Mouse (Mus musculus) kidney, postnatal 0 days (tissue): ENCODE results near the gene Prdx2. TPM values are rescaled to one million over a fixed set of nuclear protein-coding genes. Genes with fewer than 3 reads are reported as not detected.

ENCODE experiments used
- ATAC-seq: fragments of 200-750 bp; cut with Nextera tagmentation; replicated peaks from 2 replicates; pipeline ENCODE4 v1.8.0; 2017; ENCODE audit warnings: low read depth, moderate number of reproducible peaks, moderate TSS enrichment, moderate library complexity; ENCODE audit not compliant: low FRiP score
- DNase-seq: peaks from one replicate; pipeline ENCODE4 v3.0.0-alpha.2; 2016; ENCODE audit warnings: low spot score
- H3K27ac ChIP-seq: fragments of 300-500 bp; sonication (generic); 2 replicates; pipeline ENCODE4 v1.5.1; 2014; ENCODE audit warnings: mild to moderate bottlenecking
- H3K27me3 ChIP-seq: fragments of 300-500 bp; sonication (generic); 2 replicates; pipeline ENCODE4 v1.6.1; 2014; ENCODE audit warnings: low read length, mixed read lengths; ENCODE audit not compliant: insufficient read depth
- H3K36me3 ChIP-seq: fragments of 300-500 bp; sonication (generic); 2 replicates; pipeline ENCODE4 v1.6.1; 2014; ENCODE audit warnings: low read length, mixed read lengths; ENCODE audit not compliant: insufficient read depth
- H3K4me1 ChIP-seq: fragments of 300-500 bp; sonication (generic); replicated peaks from 2 replicates; pipeline ENCODE4 v1.6.1; 2014; ENCODE audit warnings: antibody characterized with exemption, low read length, mixed read lengths; ENCODE audit not compliant: insufficient read depth
- H3K4me2 ChIP-seq: fragments of 300-500 bp; sonication (generic); 2 replicates; pipeline ENCODE4 v1.6.1; 2014; ENCODE audit warnings: mild to moderate bottlenecking, low read length, moderate library complexity, mixed read lengths
- H3K4me3 ChIP-seq: fragments of 300-500 bp; sonication (generic); replicated peaks from 2 replicates; pipeline ENCODE4 v1.5.1; 2014; ENCODE audit warnings: low read depth, low read length
- H3K9ac ChIP-seq: fragments of 300-500 bp; sonication (generic); 2 replicates; pipeline ENCODE4 v1.6.1; 2014; ENCODE audit warnings: low read depth, low read length
- H3K9me3 ChIP-seq: fragments of 300-500 bp; sonication (generic); replicated peaks from 2 replicates; pipeline ENCODE4 v1.6.1; 2016; ENCODE audit warnings: low read length, inconsistent platforms, mixed read lengths
- CTCF ChIP-seq: IDR thresholded peaks from 2 replicates; pipeline ENCODE4 v1.5.1; 2016; ENCODE audit warnings: antibody characterized with exemption, low read depth, mild to moderate bottlenecking, moderate library complexity
- WGBS: fragments of 180-500 bp; shearing (Covaris S2); extraction: QIAGEN DNeasy Blood & Tissue Kit; methylation state at CpG from one replicate; pipeline ENCODE4 v1.1.7; 2014; 5-methylcytosine and 5-hydroxymethylcytosine counted together
- polyA plus RNA-seq: library from polyadenylated mRNA; unstranded; fragments of >200 nt; fragmentation: Nextera tagmentation; extraction: Ambion mirVana; gene quantifications from 2 replicates; pipeline ENCODE4 v1.2.1, GENCODE M21; 2015

The Prdx2 gene
- polyA plus RNA-seq, 1 experiment from 2014 or later: 729 TPM

- Histone ChIP-seq H3K4me3 (peak overlapping the region; percentile 45), H3K27me3 (no peaks in the 10 kb centered on the region), H3K9me3 (no peaks in the 10 kb centered on the region), H3K36me3 (no peaks in the 10 kb centered on the region), H3K4me2 (peak overlapping the region; percentile 99), H3K27ac (peak overlapping the region; percentile 91), H3K9ac (peak overlapping the region; percentile 62; the same call in 1 of the 2 replicates), H3K4me1 (peaks cover 49% of the 10 kb centered on the region)
- WGBS: 38% methylated on average over 8 of the region's 8 CpGs
- no peak for DNase-seq
- ATAC-seq: no peak
- no peak for TF ChIP-seq CTCF
These were observed 17.1 kb downstream of the Prdx2 start for GRCm38 (mm10) chr8:84986379-84986945.

DNA sequence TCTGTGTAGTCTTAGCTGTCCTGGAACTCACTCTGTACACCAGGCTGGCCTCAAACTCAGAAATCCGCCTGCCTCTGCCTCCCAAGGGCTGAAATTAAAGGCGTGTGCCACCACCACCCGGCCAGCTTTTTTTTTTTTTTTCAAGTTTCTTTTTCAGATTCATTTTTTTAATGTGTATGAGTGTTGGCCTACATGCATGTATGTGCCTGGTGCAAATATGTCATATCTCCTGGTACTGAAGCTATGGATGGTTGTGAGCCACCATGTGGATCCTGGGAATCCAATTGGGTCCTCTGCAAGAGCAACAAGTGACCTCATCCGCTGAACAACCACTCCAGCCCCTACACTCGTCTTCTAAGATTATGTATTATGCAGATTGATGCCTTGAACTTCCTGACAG, 18.0 kb downstream of the Prdx2 start:
- no peak for TF ChIP-seq CTCF
- WGBS: 81% methylated on average over 5 of the region's 5 CpGs
- peaks cover 40% of the 10 kb centered on the region for H3K4me1 ChIP-seq

DNA sequence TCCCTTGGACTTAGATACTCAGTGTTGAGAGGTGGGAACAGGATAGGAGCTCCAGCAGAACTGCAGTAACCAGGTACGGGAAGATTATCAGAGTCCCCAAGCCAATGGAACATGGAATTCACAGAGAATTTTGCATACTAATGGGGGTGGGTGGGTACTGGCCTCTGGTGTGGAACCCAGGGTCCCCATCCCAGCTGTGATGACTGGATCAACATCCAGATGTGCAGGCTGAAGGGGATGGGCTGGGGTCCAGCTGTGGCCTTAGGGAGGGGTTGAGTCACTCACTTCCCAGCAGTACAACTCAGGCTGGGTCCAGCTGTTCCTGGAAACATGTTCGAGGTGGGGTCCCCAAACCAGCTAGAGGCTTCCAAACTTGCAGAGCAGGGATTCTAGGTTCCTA, 18.5 kb downstream of the Prdx2 start:
- H3K36me3 ChIP-seq: no peaks in the 10 kb centered on the region
- no peaks in the 10 kb centered on the region for H3K9me3 ChIP-seq
- H3K4me1 ChIP-seq: peaks cover 38% of the 10 kb centered on the region
- H3K9ac ChIP-seq: no peak overlapping the region
- H3K27me3 ChIP-seq: no peaks in the 10 kb centered on the region
- no peak overlapping the region for H3K4me2 ChIP-seq
- no peak overlapping the region for H3K27ac ChIP-seq
- DNase-seq (no peak), ATAC-seq (no peak)
- no peak overlapping the region for H3K4me3 ChIP-seq
- no peak for TF ChIP-seq CTCF
- 68% methylated on average over 2 of the region's 2 CpGs for WGBS

More for the DNA sequence above, 18.0 kb downstream of the Prdx2 start:
- H3K9ac ChIP-seq: no peak overlapping the region
- H3K36me3 ChIP-seq: no peaks in the 10 kb centered on the region
- H3K4me3 ChIP-seq: no peak overlapping the region
- no peak overlapping the region for H3K27ac ChIP-seq
- no peak overlapping the region for H3K4me2 ChIP-seq
- H3K27me3 ChIP-seq: no peaks in the 10 kb centered on the region
- no peak for DNase-seq
- no peaks in the 10 kb centered on the region for H3K9me3 ChIP-seq
- no peak for ATAC-seq

DNA sequence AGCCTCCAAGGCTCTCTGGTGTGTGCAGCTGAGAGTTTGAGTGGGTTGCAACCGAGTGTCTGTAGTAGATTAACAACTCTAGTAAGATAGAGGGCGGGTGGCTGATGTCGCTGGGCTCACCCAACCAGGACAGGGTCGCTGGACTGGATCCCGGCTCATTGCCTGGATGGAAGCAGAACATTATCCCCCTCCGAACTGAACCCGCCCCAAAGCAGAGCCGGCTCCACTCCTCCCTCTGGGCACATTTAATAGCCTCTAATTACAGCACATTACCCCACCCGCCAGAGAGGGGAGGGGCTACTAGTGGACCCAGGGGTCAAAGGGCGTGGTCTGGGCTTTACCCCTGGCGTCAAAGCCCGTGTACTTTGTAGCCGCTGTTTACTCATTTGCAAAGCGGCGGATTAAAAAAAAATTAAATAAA, 19.9 kb downstream of the Prdx2 start:
- Histone ChIP-seq H3K4me2 (peak overlapping the region; percentile 83), H3K27me3 (no peaks in the 10 kb centered on the region), H3K9ac (0 out of 2 replicates have a peak overlapping the region, but pooled peaks have one; percentile 2), H3K4me1 (peaks cover 33% of the 10 kb centered on the region), H3K9me3 (no peaks in the 10 kb centered on the region), H3K27ac (peak overlapping the region; percentile 96), H3K36me3 (no peaks in the 10 kb centered on the region), H3K4me3 (peak overlapping the region; percentile 56; the same call in 1 of the 2 replicates)
- ATAC-seq (peak; percentile 31), DNase-seq (peak; percentile 82)
- 0 out of 2 replicates have a peak, but pooled peaks have one; percentile 4 for TF ChIP-seq CTCF
- WGBS: 4% methylated on average over 15 of the region's 15 CpGs

DNA sequence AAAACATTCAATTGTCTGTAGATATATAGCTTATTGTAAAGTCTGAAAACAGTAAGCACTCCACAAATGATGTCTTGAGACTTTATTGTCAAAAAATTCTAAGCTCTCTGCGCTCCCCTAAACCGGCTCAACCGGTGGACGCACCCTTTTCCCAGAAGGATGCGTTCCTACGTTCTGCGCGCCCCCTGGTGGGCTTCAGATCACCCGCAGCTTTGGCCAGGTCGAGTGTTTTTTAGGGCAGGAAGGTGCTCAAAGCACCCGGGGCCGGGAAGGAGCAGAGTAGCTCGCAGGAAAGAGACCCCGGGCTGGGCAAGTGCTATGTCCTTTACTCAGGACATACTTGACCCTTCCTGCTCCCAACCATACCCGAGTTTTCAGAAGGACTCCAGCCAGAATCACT, 20.4 kb downstream of the Prdx2 start:
- under 1% methylated on average over 15 of the region's 15 CpGs for WGBS
- H3K4me2 ChIP-seq: peak overlapping the region; percentile 83
- TF ChIP-seq CTCF: peak; percentile 87

GRCm38 (mm10) chr8:84990349-84990748, 21.0 kb downstream of the Prdx2 start, which contains the start of gene Hook2:
Gene Hook2 (plus strand): TSS chr8:84990603.
- Histone ChIP-seq H3K36me3 (0 out of 2 replicates have a peak, but pooled peaks cover 7% of the 10 kb centered on the region), H3K4me1 (peaks cover 23% of the 10 kb centered on the region), H3K4me3 (peak within 1 kb of the TSS; percentile 56), H3K27ac (peak within 1 kb of the TSS; percentile 96), H3K9me3 (no peaks in the 10 kb centered on the region), H3K27me3 (no peaks in the 10 kb centered on the region), H3K9ac (peak within 1 kb of the TSS; percentile 69), H3K4me2 (peak within 1 kb of the TSS; percentile 83)
- DNase-seq (peak; percentile 99), ATAC-seq (peak; percentile 87)
- TF ChIP-seq CTCF: peak; percentile 93
- 0% methylated on average over 28 of the region's 28 CpGs for WGBS

More for the DNA sequence above, 20.4 kb downstream of the Prdx2 start:
- 0 out of 2 replicates have a peak, but pooled peaks cover 4% of the 10 kb centered on the region for H3K36me3 ChIP-seq
- peak overlapping the region; percentile 56 for H3K4me3 ChIP-seq
- peak overlapping the region; percentile 58 for H3K9ac ChIP-seq
- H3K4me1 ChIP-seq: peaks cover 28% of the 10 kb centered on the region
- peak; percentile 94 for DNase-seq
- ATAC-seq: peak; percentile 41
- H3K9me3 ChIP-seq: no peaks in the 10 kb centered on the region
- H3K27ac ChIP-seq: peak overlapping the region; percentile 96
- no peaks in the 10 kb centered on the region for H3K27me3 ChIP-seq
